Mouse (Mus musculus) heart, adult 11 months (tissue): ENCODE results near the gene Zscan20.
"Not testable (repeated sequence)": the region's sequence is repeated elsewhere in the genome, so short reads cannot be mapped to it uniquely, and the experiment has no call there.

ENCODE experiments used
- DNase-seq: peaks from one replicate; pipeline ENCODE4 v3.0.0; 2022

The Zscan20 gene

GRCm38 (mm10) chr4:128613326-128613725 lies 3.4 kb upstream of the Zscan20 start:
- no peak for DNase-seq

- not testable (repeated sequence) for DNase-seq
These were observed 1.8 kb upstream of the Zscan20 start for GRCm38 (mm10) chr4:128611726-128612125.

GRCm38 (mm10) chr4:128610706-128611105 lies 808 bp upstream of the Zscan20 start:
- no peak for DNase-seq

GRCm38 (mm10) chr4:128609276-128609924 lies 498 bp downstream of the Zscan20 start:
- no peak for DNase-seq

GRCm38 (mm10) chr4:128607661-128608060 lies 2.2 kb downstream of the Zscan20 start:
- no peak for DNase-seq

GRCm38 (mm10) chr4:128606586-128606985 lies 3.3 kb downstream of the Zscan20 start:
- no peak for DNase-seq

GRCm38 (mm10) chr4:128597801-128598560 lies 11.9 kb downstream of the Zscan20 start:
- no peak for DNase-seq

- DNase-seq = no peak
These were observed 15.8 kb downstream of the Zscan20 start for GRCm38 (mm10) chr4:128594062-128594461.

- DNase-seq = no peak
These were observed 16.6 kb downstream of the Zscan20 start for GRCm38 (mm10) chr4:128593286-128593685.

GRCm38 (mm10) chr4:128579182-128579581 lies 30.7 kb downstream of the Zscan20 start:
- DNase-seq = no peak

- no peak for DNase-seq
These were observed 34.1 kb downstream of the Zscan20 start for GRCm38 (mm10) chr4:128575811-128576210.

- no peak for DNase-seq
These were observed 49.6 kb downstream of the Zscan20 start for GRCm38 (mm10) chr4:128560327-128560726.

- DNase-seq = no peak
These were observed 55.7 kb downstream of the Zscan20 start for GRCm38 (mm10) chr4:128554198-128554597.

- DNase-seq = no peak
These were observed 59.1 kb downstream of the Zscan20 start for GRCm38 (mm10) chr4:128550756-128551155.

- DNase-seq = not testable (repeated sequence)
These were observed 65.9 kb downstream of the Zscan20 start for GRCm38 (mm10) chr4:128543956-128544486.

GRCm38 (mm10) chr4:128543378-128543777 lies 66.5 kb downstream of the Zscan20 start:
- DNase-seq = no peak
